Comparison of ENCODE assay signal across 8 mouse cellular contexts in the genomic region with DNA sequence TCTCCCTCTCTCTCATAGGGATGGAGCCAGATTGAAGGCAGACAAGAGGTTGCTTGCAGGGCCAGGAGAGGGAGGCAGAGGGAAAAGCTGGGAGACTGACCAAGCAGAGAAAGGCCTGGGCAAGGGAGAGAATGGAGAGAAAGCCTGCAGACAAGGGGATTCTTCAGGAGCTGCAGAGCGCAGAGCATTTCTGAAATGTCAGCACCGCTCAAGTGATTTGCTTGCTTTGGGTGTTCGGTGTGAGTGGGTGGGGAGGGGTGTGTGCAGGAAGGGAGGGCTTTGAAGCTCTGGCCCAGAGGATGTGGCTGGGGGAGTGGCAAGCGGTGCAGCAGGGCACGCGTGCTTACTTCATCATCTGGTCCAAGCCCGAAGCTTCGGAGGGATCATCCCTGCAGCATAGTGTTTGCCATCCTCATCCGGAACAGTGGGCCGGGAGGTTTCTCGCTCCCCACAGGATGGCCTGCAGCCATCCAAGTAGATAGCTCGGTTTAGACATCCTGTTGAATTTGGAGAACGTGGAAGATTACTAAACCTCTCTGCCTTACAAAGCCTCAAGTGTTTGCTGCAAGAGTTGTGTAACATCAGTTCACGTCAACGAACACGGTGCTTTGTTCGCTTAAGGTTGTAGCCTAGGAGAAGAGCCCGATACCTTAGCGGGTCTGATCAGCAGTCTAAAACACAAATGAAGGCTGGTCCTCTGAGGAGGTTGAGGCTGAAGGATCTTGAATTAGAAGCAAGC. TPM values are rescaled to one million over a fixed set of nuclear protein-coding genes. Genes with fewer than 3 reads are reported as not detected.
DNase-seq lines count a peak whose midpoint lies in the region; ATAC-seq lines count a peak whose summit lies in the region.

No protein-coding gene starts in this region.

- H3K27me3 ChIP-seq in liver, embryonic 11.5 days (replicated peaks; ENCODE audit: control insufficient read depth, insufficient read depth, low read length), result peaks cover 35% of the 10 kb centered on the region

- ATAC-seq in liver, embryonic 11.5 days (replicated peaks; ENCODE audit: low FRiP score), result no peak

- no peak overlapping the region for H3K9ac ChIP-seq in liver, embryonic 11.5 days (ENCODE audit: low read depth, low read length)

- 0 out of 2 replicates have a peak, but pooled peaks cover 9% of the 10 kb centered on the region for H3K4me1 ChIP-seq in liver, embryonic 11.5 days (replicated peaks; ENCODE audit: control insufficient read depth, insufficient read depth, low read length)

- H3K4me3 ChIP-seq in liver, embryonic 11.5 days (ENCODE audit: low read depth, low read length), result no peak overlapping the region

- WGBS in liver, embryonic 11.5 days, result 47% methylated on average over 19 of the region's 19 CpGs

- H3K36me3 ChIP-seq in liver, embryonic 11.5 days (ENCODE audit: control insufficient read depth, insufficient read depth, low read length), result no peaks in the 10 kb centered on the region

- DNase-seq in cerebellum, postnatal 10 days, result peak; percentile 35 to 38
- no peak for DNase-seq in cerebellum, adult 18-20 months
- peak; percentile 43 for DNase-seq in right cerebral cortex, adult 18-20 months
- no peak for DNase-seq in right cerebral cortex, postnatal 10 days (ENCODE audit: low spot score in 2 of 2)
- DNase-seq in liver, embryonic 11.5 days (ENCODE audit: low spot score), result no peak
- DNase-seq in spleen, postnatal 14 days (ENCODE audit: low spot score in 2 of 2), result peak; percentile 33 to 41
- no peak for DNase-seq in right cerebral cortex, postnatal 25 days
- no peak for DNase-seq in cerebellum, adult 9-10 months

- H3K27ac ChIP-seq in liver, embryonic 11.5 days (ENCODE audit: low read depth, low read length), result no peak overlapping the region

- 0 out of 2 replicates have a peak overlapping the region, but pooled peaks have one; percentile 5 for H3K4me2 ChIP-seq in liver, embryonic 11.5 days

- no peaks in the 10 kb centered on the region for H3K9me3 ChIP-seq in liver, embryonic 11.5 days (ENCODE audit: control insufficient read depth, low read length)

RNA-seq across cellular contexts. Expression of gene Elmo1, which starts 3.1 kb away (rescaled TPM):
- polyA plus RNA-seq in liver, embryonic 11.5 days (2014; fragmentation: Nextera tagmentation; extraction: Ambion mirVana), result 8.9 and 10.6 TPM in 2 replicates

Comparison
In these comparisons a context has a peak if more than half of its experiments do, and no peak if none do; other contexts are left out.
1. DNase-seq: peak in cerebellum, postnatal 10 days (2 of 2), right cerebral cortex, adult 18-20 months (single experiment) and spleen, postnatal 14 days (2 of 2); none in cerebellum, adult 18-20 months (0 of 2), right cerebral cortex, postnatal 10 days (0 of 2), liver, embryonic 11.5 days (single experiment), right cerebral cortex, postnatal 25 days (single experiment) and cerebellum, adult 9-10 months (single experiment).